Mouse (Mus musculus): Measurements from ENCODE around the gene Stk32b. TPM values are rescaled to one million over a fixed set of nuclear protein-coding genes. Genes with fewer than 3 reads are reported as not detected.
A peak's percentile ranks its signal among the peaks of the same experiment; 100 is the strongest.

Stk32b gene
- polyA plus RNA-seq, 1 experiment = 66.6 TPM

DNA sequence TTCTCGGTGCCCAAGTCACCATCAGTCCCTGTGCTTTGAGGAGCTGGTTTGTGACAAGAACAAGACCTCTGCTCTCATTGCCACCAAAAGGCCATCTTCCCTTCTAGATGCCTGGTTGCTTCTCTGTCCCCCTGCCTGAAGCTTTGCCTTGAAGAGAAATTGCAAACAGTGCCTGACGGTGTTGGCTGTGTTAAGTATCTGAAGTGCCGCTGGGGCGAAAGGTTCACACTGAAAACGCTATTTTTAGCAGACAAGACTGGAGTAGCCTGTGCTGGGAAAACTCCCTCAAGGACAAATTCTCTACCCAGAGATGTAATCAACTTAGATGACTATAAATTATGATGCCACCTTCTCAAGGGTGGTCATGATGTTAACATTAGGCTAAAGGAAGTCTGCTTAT is 129.1 kb downstream of the Stk32b start:
- DNase-seq (ENCODE audit: low read depth) = peak; percentile 10
- no peak for TF ChIP-seq CTCF (IDR thresholded peaks at IDR 0.05; ENCODE audit: borderline replicate concordance, extremely low read depth, insufficient read depth, insufficient read length)
- no peak for TF ChIP-seq POLR2A (IDR thresholded peaks at IDR 0.05; ENCODE audit: borderline replicate concordance, extremely low read depth, insufficient read depth, insufficient read length, poor library complexity, severe bottlenecking)

DNA sequence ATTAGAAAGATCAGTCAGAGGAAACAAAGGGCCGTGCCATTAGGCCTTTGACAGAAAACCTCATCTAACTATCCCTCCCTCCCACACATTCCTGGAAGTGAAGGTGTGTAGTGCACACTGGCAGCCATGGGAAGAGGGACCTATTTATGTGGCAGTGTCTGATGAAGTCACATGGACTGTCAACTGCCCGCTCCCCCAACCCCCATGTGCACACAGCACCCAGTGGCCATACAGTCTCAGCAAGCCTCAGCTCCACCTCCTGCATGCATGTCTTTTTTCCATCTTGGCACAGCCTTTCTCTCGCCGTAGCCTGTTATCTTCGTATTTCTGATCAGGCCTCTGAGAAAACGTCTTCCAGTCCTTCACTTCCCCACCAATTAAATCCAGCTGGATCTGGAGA is 130.9 kb downstream of the Stk32b start:
- TF ChIP-seq POLR2A (IDR thresholded peaks at IDR 0.05; ENCODE audit: borderline replicate concordance, extremely low read depth, insufficient read depth, insufficient read length, poor library complexity, severe bottlenecking) (no peak), CTCF (IDR thresholded peaks at IDR 0.05; ENCODE audit: borderline replicate concordance, extremely low read depth, insufficient read depth, insufficient read length) (no peak)
- no peak for DNase-seq (ENCODE audit: low read depth)

DNA sequence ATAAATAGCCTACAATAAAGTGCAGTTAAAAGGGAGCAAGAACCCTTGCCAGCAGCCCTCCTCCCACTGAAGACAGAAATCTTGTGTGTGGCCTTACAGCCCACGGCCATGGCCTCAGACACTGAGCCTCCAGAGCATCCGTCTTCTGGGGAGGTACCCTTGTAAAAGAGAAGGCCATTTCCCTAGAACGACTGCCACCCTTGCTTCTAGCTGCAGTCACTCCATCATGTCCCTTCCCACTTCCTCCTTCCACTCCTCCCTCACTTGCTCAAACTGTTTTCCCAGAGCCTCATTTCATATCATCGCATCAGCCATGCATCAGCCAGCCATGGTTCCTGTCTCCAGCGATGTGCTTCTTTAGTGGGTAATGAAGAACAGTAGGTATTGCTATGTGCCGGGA is 141.5 kb downstream of the Stk32b start:
- no peak for DNase-seq (ENCODE audit: low read depth)
- TF ChIP-seq POLR2A (IDR thresholded peaks at IDR 0.05; ENCODE audit: borderline replicate concordance, extremely low read depth, insufficient read depth, insufficient read length, poor library complexity, severe bottlenecking) (no peak), CTCF (IDR thresholded peaks at IDR 0.05; ENCODE audit: borderline replicate concordance, extremely low read depth, insufficient read depth, insufficient read length) (no peak)

DNA sequence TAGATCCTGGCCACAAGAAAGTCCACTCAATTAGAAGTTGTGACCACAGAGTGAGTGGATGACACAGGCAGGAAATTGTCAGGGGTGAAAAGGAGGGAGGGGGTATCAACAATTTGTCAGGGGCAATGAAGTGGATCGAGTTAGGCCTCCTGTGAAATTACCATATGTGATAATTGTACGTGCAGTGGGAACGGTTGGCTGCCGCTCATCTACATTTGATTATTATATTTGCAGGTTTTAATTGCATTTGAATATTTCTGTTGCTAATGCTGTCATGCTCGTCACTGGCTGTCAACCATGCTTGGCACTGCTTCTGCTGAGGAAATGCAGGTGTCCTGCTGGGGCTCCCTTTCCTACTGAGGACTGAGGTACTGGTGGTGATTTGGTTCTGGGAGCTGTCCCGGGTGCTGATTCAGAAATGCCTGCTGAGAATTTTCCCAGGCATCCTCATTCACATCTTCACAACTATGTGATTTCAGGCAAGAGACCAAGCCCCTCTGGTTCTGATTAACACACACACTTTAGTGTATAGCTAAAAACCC is 159.6 kb downstream of the Stk32b start:
- no peak for TF ChIP-seq CTCF (IDR thresholded peaks at IDR 0.05; ENCODE audit: borderline replicate concordance, extremely low read depth, insufficient read depth, insufficient read length)
- no peak for TF ChIP-seq POLR2A (IDR thresholded peaks at IDR 0.05; ENCODE audit: borderline replicate concordance, extremely low read depth, insufficient read depth, insufficient read length, poor library complexity, severe bottlenecking)
- DNase-seq (ENCODE audit: low read depth) = peak; percentile 68

DNA sequence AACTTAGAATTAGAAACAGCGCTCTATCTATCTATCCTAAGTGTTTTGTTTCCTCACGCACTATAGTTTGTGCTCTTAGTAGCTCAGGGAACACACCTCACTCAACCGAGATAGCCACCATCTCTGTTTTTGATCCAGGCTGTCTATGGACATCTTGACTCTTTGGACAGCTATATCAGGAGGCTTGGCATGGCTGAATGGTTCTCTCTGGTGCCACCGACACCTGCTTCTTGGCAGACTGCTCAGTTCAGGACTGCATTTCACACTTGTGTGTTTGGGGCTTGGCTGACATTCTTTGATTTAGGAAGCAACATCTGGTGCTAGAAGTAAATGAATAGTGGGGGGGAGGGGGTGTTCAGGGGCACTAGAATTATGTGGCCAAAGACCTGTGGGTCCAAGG is 162.7 kb downstream of the Stk32b start:
- DNase-seq (ENCODE audit: low read depth) = no peak
- no peak for TF ChIP-seq POLR2A (IDR thresholded peaks at IDR 0.05; ENCODE audit: borderline replicate concordance, extremely low read depth, insufficient read depth, insufficient read length, poor library complexity, severe bottlenecking)

DNA sequence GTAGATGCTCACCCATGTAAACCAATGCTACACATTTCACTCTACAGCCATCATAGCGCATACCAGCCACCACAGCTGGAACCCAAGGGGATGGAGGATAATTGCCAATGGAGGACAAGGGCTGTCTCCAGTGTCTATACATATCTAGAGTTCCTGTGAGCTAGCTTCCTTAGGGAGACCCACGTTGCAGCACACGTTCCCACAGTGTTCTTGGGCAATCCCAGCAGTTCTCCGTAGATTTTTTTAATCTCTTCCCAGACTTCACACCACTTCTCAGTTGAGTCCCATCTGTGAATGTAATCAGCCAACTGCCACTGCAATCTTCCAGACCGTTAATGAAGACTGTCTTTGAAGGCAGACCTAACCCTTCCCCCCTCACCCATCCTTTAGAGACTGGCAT is 165.3 kb downstream of the Stk32b start:
- TF ChIP-seq CTCF (IDR thresholded peaks at IDR 0.05; ENCODE audit: borderline replicate concordance, extremely low read depth, insufficient read depth, insufficient read length) (no peak), POLR2A (IDR thresholded peaks at IDR 0.05; ENCODE audit: borderline replicate concordance, extremely low read depth, insufficient read depth, insufficient read length, poor library complexity, severe bottlenecking) (no peak)
- no peak for DNase-seq (ENCODE audit: low read depth)

DNA sequence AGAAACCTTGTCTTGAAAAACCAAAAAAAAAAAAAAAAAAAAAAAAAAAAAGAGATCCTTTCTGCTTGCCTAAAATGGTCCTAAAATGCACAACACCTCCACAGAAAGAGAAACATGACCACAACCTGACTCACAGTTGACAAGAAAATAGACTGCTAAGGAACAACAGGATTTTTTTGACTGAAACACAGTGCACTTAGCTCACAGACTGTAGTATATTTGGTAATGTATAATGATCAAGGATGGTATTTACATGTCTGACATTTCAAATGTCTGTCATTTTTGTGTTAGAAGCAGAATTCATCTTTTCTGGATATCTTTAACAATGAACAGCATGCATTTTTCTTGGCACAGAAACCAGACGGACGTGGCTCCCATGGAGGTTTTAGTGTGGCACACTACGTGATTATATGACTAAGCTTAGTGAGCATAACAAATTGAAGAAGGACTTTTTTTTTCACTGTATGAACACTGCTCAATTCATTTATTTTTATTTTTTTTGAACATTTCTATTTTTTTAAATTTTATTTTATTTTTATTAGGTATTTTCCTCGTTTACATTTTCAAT is 181.2 kb downstream of the Stk32b start:
- no peak for TF ChIP-seq POLR2A (IDR thresholded peaks at IDR 0.05; ENCODE audit: borderline replicate concordance, extremely low read depth, insufficient read depth, insufficient read length, poor library complexity, severe bottlenecking)
- no peak for TF ChIP-seq CTCF (IDR thresholded peaks at IDR 0.05; ENCODE audit: borderline replicate concordance, extremely low read depth, insufficient read depth, insufficient read length)

DNA sequence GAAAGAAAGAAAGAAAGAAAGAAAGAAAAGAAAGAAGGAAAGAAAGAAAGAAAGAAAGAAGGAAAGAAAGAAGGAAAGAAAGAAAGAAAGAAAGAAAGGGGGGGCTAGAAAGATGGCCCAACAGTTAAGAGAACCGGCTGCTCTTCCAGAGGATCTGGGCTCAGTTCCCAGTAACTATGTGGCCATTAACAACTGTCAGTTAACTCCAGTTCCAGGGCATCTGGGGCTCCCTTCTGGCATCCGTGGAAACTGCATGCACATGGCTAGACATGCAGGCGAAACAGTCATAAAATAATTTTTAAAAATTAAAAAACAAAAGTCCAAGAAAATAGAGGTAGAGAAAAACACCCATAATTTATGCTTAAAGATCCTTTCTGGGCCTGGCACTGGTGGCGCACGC is 181.7 kb downstream of the Stk32b start:
- DNase-seq (ENCODE audit: low read depth) = peak; percentile 72

More for the DNA sequence above, 181.2 kb downstream of the Stk32b start:
- DNase-seq (ENCODE audit: low read depth) = peak; percentile 35

DNA sequence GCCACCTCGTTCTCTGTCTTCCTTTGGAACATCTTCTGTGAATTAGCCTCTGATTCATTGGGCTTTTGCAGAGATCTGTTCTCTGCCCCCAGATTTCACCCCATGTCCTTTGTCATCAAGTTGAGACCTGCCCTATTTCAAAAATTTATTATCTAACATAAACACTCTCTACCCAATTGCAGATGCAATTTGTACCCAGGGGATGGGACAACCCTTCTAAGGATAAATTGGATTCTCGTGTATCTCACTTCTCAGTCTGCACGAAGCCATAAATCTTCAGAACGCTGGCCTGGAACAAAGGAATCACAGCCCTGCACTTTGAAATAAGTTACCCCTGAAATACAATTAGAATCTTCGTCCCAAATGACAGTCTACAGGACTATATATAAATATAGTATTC is 191.6 kb downstream of the Stk32b start:
- TF ChIP-seq POLR2A (IDR thresholded peaks at IDR 0.05; ENCODE audit: borderline replicate concordance, extremely low read depth, insufficient read depth, insufficient read length, poor library complexity, severe bottlenecking) = no peak
- no peak for TF ChIP-seq CTCF (IDR thresholded peaks at IDR 0.05; ENCODE audit: borderline replicate concordance, extremely low read depth, insufficient read depth, insufficient read length)
- no peak for DNase-seq (ENCODE audit: low read depth)

More for the DNA sequence above, 181.7 kb downstream of the Stk32b start:
- no peak for TF ChIP-seq CTCF (IDR thresholded peaks at IDR 0.05; ENCODE audit: borderline replicate concordance, extremely low read depth, insufficient read depth, insufficient read length)
- no peak for TF ChIP-seq POLR2A (IDR thresholded peaks at IDR 0.05; ENCODE audit: borderline replicate concordance, extremely low read depth, insufficient read depth, insufficient read length, poor library complexity, severe bottlenecking)

DNA sequence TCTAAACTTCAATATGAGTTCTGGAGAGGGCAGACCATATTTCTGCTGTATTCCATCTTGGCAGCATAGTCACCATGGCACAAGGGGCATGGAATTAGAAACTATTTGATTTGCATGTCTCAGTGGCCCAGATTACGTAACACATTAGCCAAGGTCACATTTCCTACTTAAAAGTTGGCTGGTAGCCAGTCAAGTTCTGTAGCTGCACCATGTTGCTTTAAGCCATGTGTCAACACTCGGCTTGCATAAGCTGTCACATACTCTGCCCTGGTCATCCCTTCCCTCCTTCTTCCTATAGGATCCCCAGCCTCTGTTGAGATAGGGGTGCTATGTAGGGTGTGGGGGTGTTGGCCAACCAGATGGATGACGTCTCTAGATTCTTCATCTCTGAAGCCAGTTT is 196.5 kb downstream of the Stk32b start:
- TF ChIP-seq CTCF (IDR thresholded peaks at IDR 0.05; ENCODE audit: borderline replicate concordance, extremely low read depth, insufficient read depth, insufficient read length) (no peak), POLR2A (IDR thresholded peaks at IDR 0.05; ENCODE audit: borderline replicate concordance, extremely low read depth, insufficient read depth, insufficient read length, poor library complexity, severe bottlenecking) (no peak)
- no peak for DNase-seq (ENCODE audit: low read depth)

DNA sequence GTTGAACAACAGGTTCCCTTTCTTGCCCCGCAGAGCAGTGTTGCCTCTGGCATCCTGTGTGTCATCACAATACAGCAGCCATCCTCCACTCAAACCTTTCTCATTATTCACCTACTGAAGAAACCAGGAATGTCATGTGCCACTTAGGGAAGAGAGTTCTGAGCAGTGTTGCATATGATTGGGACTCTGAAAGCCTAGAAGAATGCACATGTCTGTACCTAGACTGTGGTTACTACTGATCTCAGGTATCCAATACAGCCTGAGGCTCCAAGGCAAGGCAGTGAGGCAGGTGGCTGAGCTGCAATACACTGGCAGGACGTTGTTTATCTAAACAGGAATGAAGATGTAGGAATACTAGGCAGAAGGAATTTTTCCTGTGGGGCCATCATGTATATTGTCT is 204.5 kb downstream of the Stk32b start:
- DNase-seq (ENCODE audit: low read depth) = peak; percentile 48
- TF ChIP-seq CTCF (IDR thresholded peaks at IDR 0.05; ENCODE audit: borderline replicate concordance, extremely low read depth, insufficient read depth, insufficient read length) = no peak
- TF ChIP-seq POLR2A (IDR thresholded peaks at IDR 0.05; ENCODE audit: borderline replicate concordance, extremely low read depth, insufficient read depth, insufficient read length, poor library complexity, severe bottlenecking) = no peak

DNA sequence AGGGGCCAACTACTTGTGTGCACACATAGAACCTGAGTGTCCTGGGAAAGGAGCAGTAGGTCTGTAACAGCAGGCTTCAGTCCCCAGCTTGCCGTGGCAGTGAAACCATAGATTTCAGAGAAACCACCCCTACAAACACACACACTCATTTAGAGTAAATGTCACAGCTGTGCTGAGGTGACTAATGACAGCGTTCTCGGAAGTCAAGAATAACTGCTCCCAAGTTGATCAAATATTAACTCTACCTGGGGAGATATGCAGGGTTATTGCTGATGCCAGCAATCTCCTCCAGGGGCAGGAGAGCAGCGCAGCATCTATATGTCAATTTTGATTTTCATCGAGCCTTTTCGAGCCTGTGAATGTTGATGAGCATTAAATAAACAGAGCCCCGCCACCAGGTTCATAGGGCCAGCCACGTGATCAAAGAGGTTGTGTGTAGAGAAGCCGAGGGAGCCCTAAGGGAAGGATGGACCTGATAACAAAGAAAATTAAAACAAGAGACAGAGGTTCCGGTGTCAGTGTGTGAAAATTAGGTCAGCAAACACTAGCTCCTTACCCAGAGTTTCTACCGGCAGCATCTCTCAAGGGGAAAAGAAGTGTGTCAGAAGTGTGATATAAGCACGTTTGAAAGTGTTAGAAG is 210.0 kb downstream of the Stk32b start:
- peak; percentile 23 for DNase-seq (ENCODE audit: low read depth)
- TF ChIP-seq CTCF (IDR thresholded peaks at IDR 0.05; ENCODE audit: borderline replicate concordance, extremely low read depth, insufficient read depth, insufficient read length) (no peak), POLR2A (IDR thresholded peaks at IDR 0.05; ENCODE audit: borderline replicate concordance, extremely low read depth, insufficient read depth, insufficient read length, poor library complexity, severe bottlenecking) (no peak)

All from brain, embryonic 14.5 days (tissue).